Mouse (Mus musculus) hindbrain, embryonic 11.5 days (tissue): ENCODE data around the gene Zdhhc13. TPM values are rescaled to one million over a fixed set of nuclear protein-coding genes. Genes with fewer than 3 reads are reported as not detected.

Experiments
- ATAC-seq: fragments of 200-750 bp; cut with Nextera tagmentation; 2 replicates; pipeline ENCODE4 v1.8.0; 2017; ENCODE audit warnings: mild to moderate bottlenecking, moderate TSS enrichment, moderate library complexity; ENCODE audit not compliant: low FRiP score
- DNase-seq: peaks from one replicate; pipeline ENCODE4 v3.0.0-alpha.2; 2015; ENCODE audit warnings: low spot score
- H3K27ac ChIP-seq: fragments of 300-500 bp; sonication (generic); 2 replicates; pipeline ENCODE4 v1.5.1; 2014; ENCODE audit warnings: mild to moderate bottlenecking, low read depth, low read length
- H3K27me3 ChIP-seq: fragments of 300-500 bp; sonication (generic); 2 replicates; pipeline ENCODE4 v1.6.1; 2014; ENCODE audit warnings: mild to moderate bottlenecking, low read length, moderate library complexity, mixed read lengths; ENCODE audit not compliant: control insufficient read depth, insufficient read depth
- H3K36me3 ChIP-seq: fragments of 300-500 bp; sonication (generic); 2 replicates; pipeline ENCODE4 v1.6.1; 2014; ENCODE audit warnings: mild to moderate bottlenecking, low read length, moderate library complexity, mixed read lengths; ENCODE audit not compliant: control insufficient read depth, insufficient read depth
- H3K4me1 ChIP-seq: fragments of 300-500 bp; sonication (generic); replicated peaks from 2 replicates; pipeline ENCODE4 v1.6.1; 2014; ENCODE audit warnings: low read length, mixed read lengths; ENCODE audit not compliant: control insufficient read depth, insufficient read depth
- H3K4me2 ChIP-seq: fragments of 300-500 bp; sonication (generic); replicated peaks from 2 replicates; pipeline ENCODE4 v1.6.1; 2014; ENCODE audit warnings: mild to moderate bottlenecking, low read depth, low read length
- H3K4me3 ChIP-seq: fragments of 300-500 bp; sonication (generic); 2 replicates; pipeline ENCODE4 v1.5.1; 2014; ENCODE audit warnings: low read depth, low read length
- H3K9ac ChIP-seq: fragments of 300-500 bp; sonication (generic); 2 replicates; pipeline ENCODE4 v1.6.1; 2014; ENCODE audit warnings: low read depth, low read length
- H3K9me3 ChIP-seq: fragments of 300-500 bp; sonication (generic); 2 replicates; pipeline ENCODE4 v1.6.1; 2016; ENCODE audit warnings: low read length; ENCODE audit not compliant: control insufficient read depth
- WGBS: fragments of 180-500 bp; shearing (Covaris S2); extraction: QIAGEN DNeasy Blood & Tissue Kit; methylation state at CpG from one replicate; pipeline ENCODE4 v1.1.7; 2014; 5-methylcytosine and 5-hydroxymethylcytosine counted together
- polyA plus RNA-seq: library from polyadenylated mRNA; unstranded; fragments of >200 nt; fragmentation: Nextera tagmentation; extraction: Ambion mirVana; gene quantifications from 2 replicates; pipeline ENCODE4 v1.2.1, GENCODE M21; 2014

The Zdhhc13 gene
- polyA plus RNA-seq, 1 experiment from 2014 or later = 40.9 TPM

GRCm38 (mm10) chr7:48758083-48758482, 30.7 kb upstream of the Zdhhc13 start:
- no peaks in the 10 kb centered on the region for H3K36me3 ChIP-seq
- H3K27me3 ChIP-seq = no peaks in the 10 kb centered on the region; the same call in 1 of the 2 replicates
- no peak overlapping the region for H3K4me3 ChIP-seq
- H3K4me1 ChIP-seq = no peaks in the 10 kb centered on the region
- H3K9me3 ChIP-seq = no peaks in the 10 kb centered on the region
- 89% methylated on average over 1 of the region's 1 CpGs for WGBS
- no peak overlapping the region for H3K4me2 ChIP-seq
- H3K27ac ChIP-seq = no peak overlapping the region
- no peak overlapping the region for H3K9ac ChIP-seq
- DNase-seq (no peak), ATAC-seq (no peak)

DNA sequence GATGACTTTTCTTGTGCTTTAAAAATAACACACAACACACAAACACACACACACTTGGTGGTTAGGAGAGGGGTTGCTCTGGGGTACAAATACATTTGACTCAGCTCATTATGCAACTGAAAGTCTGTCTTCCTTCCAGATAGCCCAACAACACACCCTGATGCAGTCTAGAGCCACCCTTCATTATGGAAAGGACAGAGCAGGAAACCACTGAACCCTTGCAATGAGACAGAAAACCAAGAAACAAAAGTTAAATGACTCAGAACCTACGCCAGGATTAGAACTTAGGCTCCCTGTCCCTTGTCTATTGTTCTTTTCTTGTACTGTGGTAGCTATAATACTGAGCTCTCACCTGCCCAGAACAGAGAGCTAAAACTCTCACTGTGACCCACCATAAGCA, 28.0 kb upstream of the Zdhhc13 start:
- H3K36me3 ChIP-seq = no peaks in the 10 kb centered on the region
- H3K27me3 ChIP-seq = no peaks in the 10 kb centered on the region
- ATAC-seq (no peak), DNase-seq (no peak)
- H3K9ac ChIP-seq = no peak overlapping the region
- H3K4me3 ChIP-seq = no peak overlapping the region
- no peak overlapping the region for H3K27ac ChIP-seq
- H3K4me2 ChIP-seq = no peak overlapping the region
- H3K9me3 ChIP-seq = no peaks in the 10 kb centered on the region
- no peaks in the 10 kb centered on the region for H3K4me1 ChIP-seq
- WGBS = 85% methylated on average over 1 of the region's 1 CpGs

DNA sequence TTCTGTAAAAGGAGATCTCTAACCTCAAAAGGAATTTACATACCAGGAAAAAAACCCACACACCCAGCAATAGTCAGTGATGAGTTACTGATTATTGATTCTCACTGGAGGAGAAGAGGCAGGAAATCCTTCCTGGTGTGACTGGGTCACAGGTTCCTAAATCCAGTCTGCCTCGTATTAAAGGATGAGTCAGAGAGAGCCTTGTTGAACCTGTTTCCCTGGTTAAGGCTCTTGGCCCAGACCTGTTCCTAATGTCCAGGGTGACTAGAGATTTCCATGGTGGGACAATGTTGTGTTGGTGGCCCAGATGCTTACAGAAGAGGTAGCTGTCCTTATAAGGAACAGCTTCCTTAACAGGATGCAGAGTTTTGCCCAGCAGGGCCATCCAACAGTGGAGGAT, 26.5 kb upstream of the Zdhhc13 start:
- H3K4me1 ChIP-seq = no peaks in the 10 kb centered on the region

GRCm38 (mm10) chr7:48762721-48763120, 26.1 kb upstream of the Zdhhc13 start:
- Histone ChIP-seq H3K27me3 (no peaks in the 10 kb centered on the region), H3K4me3 (no peak overlapping the region), H3K9me3 (no peaks in the 10 kb centered on the region), H3K4me2 (no peak overlapping the region), H3K36me3 (no peaks in the 10 kb centered on the region), H3K27ac (no peak overlapping the region), H3K9ac (no peak overlapping the region), H3K4me1 (no peaks in the 10 kb centered on the region)
- 83% methylated on average over 3 of the region's 3 CpGs for WGBS
- DNase-seq (no peak), ATAC-seq (no peak)

More for the DNA sequence above, 26.5 kb upstream of the Zdhhc13 start:
- DNase-seq (no peak), ATAC-seq (no peak)
- H3K9ac ChIP-seq = no peak overlapping the region
- H3K27ac ChIP-seq = no peak overlapping the region
- no peaks in the 10 kb centered on the region for H3K36me3 ChIP-seq
- H3K4me3 ChIP-seq = no peak overlapping the region
- WGBS = 71% methylated on average over 1 of the region's 1 CpGs
- no peaks in the 10 kb centered on the region for H3K9me3 ChIP-seq
- H3K27me3 ChIP-seq = no peaks in the 10 kb centered on the region
- no peak overlapping the region for H3K4me2 ChIP-seq

DNA sequence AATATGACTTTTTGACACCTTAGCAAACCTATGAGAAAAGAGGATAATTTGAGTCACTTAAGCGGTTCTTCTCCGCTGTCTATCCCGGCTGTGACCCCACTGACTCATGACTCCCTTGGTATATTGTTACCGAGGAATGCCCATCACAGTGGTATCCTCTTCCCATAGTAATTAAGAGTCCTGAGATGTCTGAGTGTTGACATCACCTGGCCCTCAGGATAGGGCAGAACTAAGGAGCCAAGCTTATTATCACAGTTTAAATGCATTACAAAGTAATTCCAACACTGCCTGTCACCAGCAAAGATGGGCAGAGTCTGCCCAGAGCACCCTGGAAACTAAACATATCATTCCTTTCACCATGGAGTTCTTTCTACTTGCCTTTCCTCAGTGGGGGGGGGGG, 22.8 kb upstream of the Zdhhc13 start:
- WGBS = 86% methylated on average over 4 of the region's 4 CpGs

DNA sequence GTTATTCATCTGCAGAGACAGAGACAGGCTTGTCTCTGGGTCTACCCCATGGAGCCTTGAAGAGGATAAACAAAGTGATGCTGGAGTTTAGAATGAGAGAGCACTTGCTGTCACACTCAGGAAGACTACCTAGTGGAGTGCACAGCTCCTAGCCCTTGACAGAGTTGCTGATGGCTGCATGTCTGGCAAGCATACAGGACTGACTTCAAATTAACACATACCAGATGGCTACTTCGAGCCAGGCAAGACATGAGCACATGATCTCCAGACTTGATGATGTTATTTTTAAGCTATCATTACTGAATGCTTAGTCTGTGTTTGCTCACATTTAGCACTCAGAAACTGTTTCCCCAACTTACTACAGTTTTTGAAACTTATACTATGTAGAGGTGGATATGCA, 19.1 kb upstream of the Zdhhc13 start:
- no peak overlapping the region for H3K4me2 ChIP-seq
- no peaks in the 10 kb centered on the region for H3K27me3 ChIP-seq
- 67% methylated on average over 1 of the region's 1 CpGs for WGBS
- DNase-seq = no peak
- no peak overlapping the region for H3K27ac ChIP-seq
- ATAC-seq = no peak
- H3K4me1 ChIP-seq = no peaks in the 10 kb centered on the region
- H3K9ac ChIP-seq = no peak overlapping the region
- H3K4me3 ChIP-seq = no peak overlapping the region
- H3K9me3 ChIP-seq = no peaks in the 10 kb centered on the region
- no peaks in the 10 kb centered on the region for H3K36me3 ChIP-seq

More for the DNA sequence above, 22.8 kb upstream of the Zdhhc13 start:
- H3K4me2 ChIP-seq = no peak overlapping the region
- H3K9me3 ChIP-seq = no peaks in the 10 kb centered on the region
- no peaks in the 10 kb centered on the region for H3K36me3 ChIP-seq
- ATAC-seq (no peak), DNase-seq (no peak)
- H3K4me3 ChIP-seq = no peak overlapping the region
- H3K27me3 ChIP-seq = no peaks in the 10 kb centered on the region
- H3K4me1 ChIP-seq = no peaks in the 10 kb centered on the region
- no peak overlapping the region for H3K27ac ChIP-seq
- no peak overlapping the region for H3K9ac ChIP-seq

DNA sequence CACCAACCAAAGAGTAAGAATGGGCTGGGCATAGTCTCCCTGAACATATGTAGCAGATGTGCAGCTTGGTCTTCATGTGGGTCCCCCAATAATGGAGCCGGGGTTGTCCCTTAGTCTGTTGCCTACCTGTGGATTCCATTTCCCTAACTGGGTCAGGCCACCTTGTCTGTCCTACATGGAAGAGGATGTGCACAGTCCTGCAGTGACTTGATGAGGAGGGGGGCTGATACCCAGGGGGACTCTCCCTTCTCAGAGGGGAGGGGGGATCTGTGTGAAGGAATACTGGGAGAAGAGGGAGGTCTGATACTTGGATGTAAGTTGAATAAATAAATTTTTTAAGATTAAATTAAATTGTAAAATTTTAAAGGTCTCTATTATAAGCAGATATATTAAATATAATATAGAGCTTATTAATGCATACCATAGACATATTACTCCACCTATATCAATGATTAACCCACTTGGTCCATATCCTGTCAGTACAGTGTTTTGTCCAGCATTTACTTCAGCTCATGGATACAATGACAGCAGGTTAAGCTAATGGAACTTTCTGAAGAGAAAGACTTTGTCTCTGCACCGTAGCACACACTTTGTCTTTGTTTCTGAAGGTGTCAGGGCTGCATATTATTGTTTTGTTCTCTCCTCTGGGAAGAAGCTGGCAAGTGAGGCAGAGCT, 16.6 kb upstream of the Zdhhc13 start:
- H3K4me3 ChIP-seq = no peak overlapping the region
- no peak overlapping the region for H3K4me2 ChIP-seq
- no peaks in the 10 kb centered on the region for H3K27me3 ChIP-seq
- WGBS = 94% methylated on average over 2 of the region's 2 CpGs
- ATAC-seq = no peak
- H3K9ac ChIP-seq = no peak overlapping the region
- H3K4me1 ChIP-seq = no peaks in the 10 kb centered on the region
- no peaks in the 10 kb centered on the region for H3K9me3 ChIP-seq
- no peak overlapping the region for H3K27ac ChIP-seq
- no peaks in the 10 kb centered on the region for H3K36me3 ChIP-seq
- DNase-seq = no peak

GRCm38 (mm10) chr7:48773333-48773732, 15.5 kb upstream of the Zdhhc13 start:
- H3K9me3 ChIP-seq = no peaks in the 10 kb centered on the region
- WGBS = 90% methylated on average over 5 of the region's 5 CpGs
- no peak for ATAC-seq

DNA sequence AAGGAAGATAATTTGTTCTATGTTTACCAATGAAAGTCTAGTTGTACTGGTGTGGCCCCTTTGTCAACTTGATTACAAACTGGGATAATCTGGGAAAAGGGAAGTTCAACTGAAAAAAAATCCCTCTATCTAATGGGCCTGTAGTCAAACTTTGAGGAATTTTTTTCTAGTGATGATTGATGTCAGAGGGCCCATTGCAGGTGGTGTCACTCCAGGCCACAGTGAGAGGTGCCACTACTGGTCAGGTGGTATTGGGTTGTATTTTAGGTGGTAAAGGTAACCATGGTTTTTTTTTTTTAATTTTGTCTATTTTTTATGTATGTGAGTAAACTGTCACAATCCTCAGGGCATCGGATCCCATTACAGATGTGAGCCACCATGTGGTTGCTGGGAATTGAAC, 14.2 kb upstream of the Zdhhc13 start:
- H3K4me1 ChIP-seq = no peaks in the 10 kb centered on the region

More at GRCm38 (mm10) chr7:48773333-48773732, 15.5 kb upstream of the Zdhhc13 start:
- no peak for DNase-seq
- Histone ChIP-seq H3K9ac (no peak overlapping the region), H3K36me3 (no peaks in the 10 kb centered on the region), H3K27me3 (no peaks in the 10 kb centered on the region), H3K4me3 (no peak overlapping the region), H3K4me1 (no peaks in the 10 kb centered on the region), H3K27ac (no peak overlapping the region), H3K4me2 (no peak overlapping the region)

More for the DNA sequence above, 14.2 kb upstream of the Zdhhc13 start:
- no peak overlapping the region for H3K4me2 ChIP-seq
- no peak for ATAC-seq
- WGBS = 94% methylated on average over 1 of the region's 1 CpGs
- H3K27ac ChIP-seq = no peak overlapping the region
- H3K36me3 ChIP-seq = no peaks in the 10 kb centered on the region
- no peaks in the 10 kb centered on the region for H3K27me3 ChIP-seq
- no peaks in the 10 kb centered on the region for H3K9me3 ChIP-seq
- no peak overlapping the region for H3K9ac ChIP-seq
- no peak for DNase-seq
- no peak overlapping the region for H3K4me3 ChIP-seq
